Mouse (Mus musculus): ENCODE data around the gene Lrch3. TPM values are rescaled to one million over a fixed set of nuclear protein-coding genes. Genes with fewer than 3 reads are reported as not detected.
"Not testable (repeated sequence)": the region's sequence is repeated elsewhere in the genome, so short reads cannot be mapped to it uniquely, and the experiment has no call there.

Lrch3 gene
- polyA plus RNA-seq, 1 experiment from 2014 or later, result 47.3 TPM

GRCm38 (mm10) chr16:32927044-32927443 is 13.1 kb downstream of the Lrch3 start:
- no peak overlapping the region for H3K4me3 ChIP-seq
- peaks cover 4% of the 10 kb centered on the region; the same call in 1 of the 2 replicates for H3K4me1 ChIP-seq (replicated peaks)
- no peaks in the 10 kb centered on the region for H3K27me3 ChIP-seq
- no peak for ATAC-seq (ENCODE audit: low FRiP score)
- peaks cover 18% of the 10 kb centered on the region for H3K36me3 ChIP-seq
- H3K9ac ChIP-seq, result no peak overlapping the region
- H3K27ac ChIP-seq, result no peak overlapping the region
- 96% methylated on average over 8 of the region's 8 CpGs for WGBS
- H3K4me2 ChIP-seq, result no peak overlapping the region
- H3K9me3 ChIP-seq, result no peaks in the 10 kb centered on the region

GRCm38 (mm10) chr16:32929918-32930317 is 16.0 kb downstream of the Lrch3 start:
- no peaks in the 10 kb centered on the region for H3K27me3 ChIP-seq
- peak overlapping the region; percentile 44; the same call in 1 of the 2 replicates for H3K27ac ChIP-seq
- H3K36me3 ChIP-seq, result no peaks in the 10 kb centered on the region
- H3K4me1 ChIP-seq (replicated peaks), result peaks cover 4% of the 10 kb centered on the region
- no peak for ATAC-seq (ENCODE audit: low FRiP score)
- peak overlapping the region; percentile 23; the same call in 1 of the 2 replicates for H3K4me2 ChIP-seq
- no peak overlapping the region for H3K9ac ChIP-seq
- H3K9me3 ChIP-seq, result no peaks in the 10 kb centered on the region
- WGBS, result 13% methylated on average over 2 of the region's 2 CpGs
- no peak overlapping the region for H3K4me3 ChIP-seq

- Histone ChIP-seq H3K4me3 (no peak overlapping the region), H3K27me3 (no peaks in the 10 kb centered on the region), H3K9ac (no peak overlapping the region), H3K27ac (no peak overlapping the region), H3K9me3 (no peaks in the 10 kb centered on the region), H3K36me3 (no peaks in the 10 kb centered on the region), H3K4me2 (no peak overlapping the region), H3K4me1 (replicated peaks) (peaks cover 8% of the 10 kb centered on the region)
- no peak for ATAC-seq (ENCODE audit: low FRiP score)
- WGBS, result 73% methylated on average over 2 of the region's 2 CpGs
Measured at GRCm38 (mm10) chr16:32934470-32934869, 20.6 kb downstream of the Lrch3 start.

GRCm38 (mm10) chr16:32935088-32935487 is 21.2 kb downstream of the Lrch3 start:
- H3K27me3 ChIP-seq, result no peaks in the 10 kb centered on the region
- WGBS, result 69% methylated on average over 1 of the region's 1 CpGs
- no peak for ATAC-seq (ENCODE audit: low FRiP score)

DNA sequence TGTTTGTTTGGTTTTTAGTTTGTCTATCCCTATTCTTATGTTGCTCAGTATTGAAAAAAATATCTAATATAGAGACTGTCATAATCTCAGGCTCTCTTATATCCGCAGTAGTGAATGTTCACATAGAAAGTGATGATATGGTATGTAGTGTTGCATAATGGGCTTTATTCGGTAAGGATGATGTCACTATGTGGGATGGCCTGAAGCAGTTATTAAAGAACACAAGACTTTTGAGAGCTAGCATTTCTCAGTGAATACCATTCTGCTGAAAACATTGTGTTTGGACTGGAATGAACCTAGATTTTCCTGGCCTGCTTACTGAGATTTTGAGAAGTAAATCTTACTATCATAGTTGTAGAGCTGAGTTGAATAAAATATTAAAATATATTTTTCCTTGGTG is 23.5 kb downstream of the Lrch3 start:
- no peak for ATAC-seq (ENCODE audit: low FRiP score)
- Histone ChIP-seq H3K4me1 (replicated peaks) (peaks cover 4% of the 10 kb centered on the region; the same call in 1 of the 2 replicates), H3K9me3 (no peaks in the 10 kb centered on the region), H3K9ac (no peak overlapping the region), H3K4me3 (no peak overlapping the region), H3K27ac (no peak overlapping the region), H3K36me3 (no peaks in the 10 kb centered on the region), H3K4me2 (no peak overlapping the region), H3K27me3 (no peaks in the 10 kb centered on the region)
- WGBS, result 87% methylated on average over 2 of the region's 2 CpGs

More at GRCm38 (mm10) chr16:32935088-32935487, 21.2 kb downstream of the Lrch3 start:
- H3K4me1 ChIP-seq (replicated peaks), result peaks cover 4% of the 10 kb centered on the region; the same call in 1 of the 2 replicates
- H3K36me3 ChIP-seq, result no peaks in the 10 kb centered on the region
- H3K9ac ChIP-seq, result no peak overlapping the region
- H3K9me3 ChIP-seq, result no peaks in the 10 kb centered on the region
- H3K27ac ChIP-seq, result no peak overlapping the region
- no peak overlapping the region for H3K4me2 ChIP-seq
- H3K4me3 ChIP-seq, result no peak overlapping the region

GRCm38 (mm10) chr16:32939301-32939700 is 25.4 kb downstream of the Lrch3 start:
- not testable (repeated sequence) for H3K4me2 ChIP-seq; H3K9me3 ChIP-seq; H3K27ac ChIP-seq; H3K36me3 ChIP-seq; H3K27me3 ChIP-seq; ATAC-seq (ENCODE audit: low FRiP score); H3K4me1 ChIP-seq (replicated peaks); H3K4me3 ChIP-seq; H3K9ac ChIP-seq
- 31% methylated on average over 3 of the region's 3 CpGs for WGBS

DNA sequence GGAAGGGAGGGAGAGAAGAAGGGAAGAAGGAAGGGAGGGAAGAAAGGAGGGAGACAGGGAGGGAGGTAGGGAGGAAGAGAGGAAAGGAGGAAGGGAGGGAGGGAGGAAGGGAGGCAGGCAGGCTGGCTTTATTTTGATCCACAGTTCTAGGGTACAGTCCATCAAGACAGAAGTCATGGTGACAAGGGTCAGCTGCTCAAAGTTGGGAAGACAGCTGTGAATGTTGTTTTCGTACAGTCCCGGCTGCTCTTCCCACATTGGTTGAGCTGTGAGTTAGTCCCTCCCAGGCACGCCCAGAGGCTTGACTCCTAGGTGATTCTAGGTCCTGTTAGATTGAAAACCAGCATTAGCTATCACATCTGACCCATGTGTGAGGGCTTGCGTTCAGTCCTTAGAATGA is 25.8 kb downstream of the Lrch3 start:
- H3K27me3 ChIP-seq; H3K4me1 ChIP-seq (replicated peaks); ATAC-seq (ENCODE audit: low FRiP score); H3K4me2 ChIP-seq; H3K36me3 ChIP-seq; H3K9ac ChIP-seq; H3K4me3 ChIP-seq; H3K27ac ChIP-seq; H3K9me3 ChIP-seq: not testable (repeated sequence)
- 89% methylated on average over 4 of the region's 4 CpGs for WGBS

GRCm38 (mm10) chr16:32941226-32941625 is 27.3 kb downstream of the Lrch3 start:
- not testable (repeated sequence) for H3K4me1 ChIP-seq (replicated peaks); H3K36me3 ChIP-seq; H3K4me2 ChIP-seq; H3K9me3 ChIP-seq; ATAC-seq (ENCODE audit: low FRiP score); H3K27me3 ChIP-seq; H3K4me3 ChIP-seq; H3K27ac ChIP-seq; H3K9ac ChIP-seq
- 99% methylated on average over 2 of the region's 2 CpGs for WGBS

DNA sequence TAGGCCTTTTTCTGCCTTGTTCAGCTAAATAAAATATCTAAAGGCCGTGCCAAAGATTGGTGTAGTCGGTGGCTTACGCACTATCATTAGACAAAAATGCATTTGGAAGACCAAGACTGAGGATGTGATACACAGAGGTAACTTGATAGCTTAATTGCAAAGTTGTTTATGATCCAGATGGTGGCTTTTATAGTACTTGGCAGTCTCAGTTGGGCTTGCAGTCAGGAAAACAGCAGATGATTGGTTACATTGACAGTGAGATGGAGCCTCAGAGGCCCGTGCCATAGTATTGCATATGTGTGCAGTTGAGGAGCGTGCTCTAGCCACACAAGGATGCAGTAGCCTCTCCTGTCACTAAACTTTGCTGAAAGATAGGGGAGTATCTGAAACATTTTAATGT is 28.8 kb downstream of the Lrch3 start:
- WGBS, result 89% methylated on average over 5 of the region's 5 CpGs
- Histone ChIP-seq H3K36me3 (no peaks in the 10 kb centered on the region), H3K4me2 (no peak overlapping the region), H3K4me3 (no peak overlapping the region), H3K9me3 (no peaks in the 10 kb centered on the region), H3K4me1 (replicated peaks) (no peaks in the 10 kb centered on the region; the same call in 1 of the 2 replicates), H3K27ac (no peak overlapping the region), H3K9ac (no peak overlapping the region), H3K27me3 (no peaks in the 10 kb centered on the region)
- no peak for ATAC-seq (ENCODE audit: low FRiP score)

GRCm38 (mm10) chr16:32945379-32945778 is 31.5 kb downstream of the Lrch3 start:
- no peak for ATAC-seq (ENCODE audit: low FRiP score)
- no peak overlapping the region for H3K27ac ChIP-seq
- WGBS, result 43% methylated on average over 5 of the region's 5 CpGs
- no peaks in the 10 kb centered on the region for H3K27me3 ChIP-seq
- H3K4me2 ChIP-seq, result no peak overlapping the region
- H3K36me3 ChIP-seq, result no peaks in the 10 kb centered on the region
- no peak overlapping the region for H3K9ac ChIP-seq
- H3K4me3 ChIP-seq, result no peak overlapping the region
- H3K4me1 ChIP-seq (replicated peaks), result no peaks in the 10 kb centered on the region
- no peaks in the 10 kb centered on the region for H3K9me3 ChIP-seq

DNA sequence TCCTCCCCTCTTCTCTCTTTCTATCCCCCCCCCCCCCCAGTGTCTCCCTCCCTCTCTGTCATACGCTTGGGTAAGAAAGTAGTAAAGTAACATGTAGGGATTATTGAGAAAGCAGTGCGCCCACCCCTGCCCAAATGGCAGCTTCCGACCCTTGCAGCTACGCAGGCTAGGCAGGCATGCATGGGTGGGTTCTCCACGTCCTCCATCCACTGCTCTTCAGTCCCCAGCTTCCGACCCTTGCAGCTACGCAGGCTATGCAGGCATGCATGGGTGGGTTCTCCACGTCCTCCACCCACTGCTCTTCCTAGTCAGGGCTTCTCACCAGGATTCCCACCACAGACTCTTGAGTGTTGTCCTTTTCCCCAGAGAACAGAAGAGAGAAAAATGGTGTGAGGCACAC is 34.1 kb downstream of the Lrch3 start:
- peaks cover 5% of the 10 kb centered on the region; the same call in 1 of the 2 replicates for H3K36me3 ChIP-seq

GRCm38 (mm10) chr16:32948656-32949055 is 34.8 kb downstream of the Lrch3 start:
- Histone ChIP-seq H3K4me2 (no peak overlapping the region), H3K9me3 (no peaks in the 10 kb centered on the region), H3K27me3 (no peaks in the 10 kb centered on the region), H3K9ac (no peak overlapping the region), H3K4me1 (replicated peaks) (no peaks in the 10 kb centered on the region), H3K36me3 (peaks cover 5% of the 10 kb centered on the region; the same call in 1 of the 2 replicates), H3K4me3 (no peak overlapping the region), H3K27ac (no peak overlapping the region)
- WGBS, result 84% methylated on average over 5 of the region's 5 CpGs
- ATAC-seq (ENCODE audit: low FRiP score), result no peak

More for the DNA sequence above, 34.1 kb downstream of the Lrch3 start:
- no peak overlapping the region for H3K4me3 ChIP-seq
- H3K4me1 ChIP-seq (replicated peaks), result no peaks in the 10 kb centered on the region
- no peak overlapping the region for H3K9ac ChIP-seq
- no peaks in the 10 kb centered on the region for H3K27me3 ChIP-seq
- H3K27ac ChIP-seq, result no peak overlapping the region
- no peaks in the 10 kb centered on the region for H3K9me3 ChIP-seq
- no peak overlapping the region for H3K4me2 ChIP-seq
- 72% methylated on average over 8 of the region's 8 CpGs for WGBS
- no peak for ATAC-seq (ENCODE audit: low FRiP score)

DNA sequence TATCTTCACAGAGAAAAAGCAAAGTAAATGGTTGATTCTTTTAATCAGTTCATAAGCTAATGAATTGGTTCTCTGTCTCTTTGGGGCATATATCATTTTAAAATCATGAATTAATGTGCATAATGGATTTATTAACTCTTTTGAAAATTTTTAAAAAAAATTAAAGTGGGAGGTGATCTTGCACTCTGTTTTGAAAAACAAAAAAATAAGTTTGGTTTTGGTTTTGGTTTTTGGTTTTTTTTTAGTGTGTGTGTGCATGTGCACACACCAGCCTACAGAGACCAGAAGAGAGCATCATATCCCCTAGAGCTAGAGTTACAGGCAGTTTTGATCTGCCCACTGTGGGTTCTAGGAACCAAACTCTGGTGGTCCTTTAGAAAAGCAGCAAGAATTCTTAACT is 35.4 kb downstream of the Lrch3 start:
- Histone ChIP-seq H3K36me3 (peaks cover 5% of the 10 kb centered on the region; the same call in 1 of the 2 replicates), H3K4me2 (no peak overlapping the region), H3K27me3 (no peaks in the 10 kb centered on the region), H3K4me3 (no peak overlapping the region), H3K9me3 (no peaks in the 10 kb centered on the region), H3K27ac (no peak overlapping the region), H3K9ac (no peak overlapping the region), H3K4me1 (replicated peaks) (no peaks in the 10 kb centered on the region)
- no peak for ATAC-seq (ENCODE audit: low FRiP score)
